Mouse (Mus musculus) ES-E14 (cell line): Measurements from ENCODE around the gene Vcp. TPM values are rescaled to one million over a fixed set of nuclear protein-coding genes. Genes with fewer than 3 reads are reported as not detected.

ENCODE experiments used
- DNase-seq: peaks from one replicate; pipeline ENCODE4 v3.0.0-alpha.2; 2013; ENCODE audit warnings: low read depth, low spot score
- H3K27ac ChIP-seq: 2 replicates; pipeline ENCODE4 v1.5.1; 2012; ENCODE audit warnings: low read depth, mild to moderate bottlenecking, low read length, moderate library complexity, mixed read lengths; ENCODE audit not compliant: poor library complexity, insufficient read depth, severe bottlenecking
- H3K36me3 ChIP-seq: 2 replicates; pipeline ENCODE4 v1.6.1; 2012; ENCODE audit warnings: mild to moderate bottlenecking, low read length, moderate library complexity, mixed read lengths; ENCODE audit not compliant: control insufficient read depth, poor library complexity, insufficient read depth, severe bottlenecking
- H3K4me1 ChIP-seq, 2 experiments: fragments of 150-350 bp in 1 of 2; sonication (generic) in 1 of 2; 2 replicates each; pipeline ENCODE4 v1.6.1; 2012; ENCODE audit warnings: low read length in 2 of 2, mild to moderate bottlenecking in 1 of 2, mixed read lengths in 1 of 2; ENCODE audit not compliant: control insufficient read depth in 2 of 2, insufficient read depth in 2 of 2, poor library complexity in 1 of 2
- H3K4me3 ChIP-seq, 2 experiments: fragments of 150-350 bp in 1 of 2; sonication (generic) in 1 of 2; 2 replicates each; pipeline ENCODE4 v1.5.1; 2012; ENCODE audit warnings: low read length in 2 of 2, low read depth in 1 of 2, mild to moderate bottlenecking in 1 of 2, mixed read lengths in 1 of 2; ENCODE audit not compliant: insufficient read depth in 1 of 2, poor library complexity in 1 of 2, severe bottlenecking in 1 of 2
- H3K9ac ChIP-seq: 2 replicates; pipeline ENCODE4 v1.6.1; 2012; ENCODE audit warnings: low read depth, mild to moderate bottlenecking, low read length, mixed read lengths; ENCODE audit not compliant: poor library complexity, insufficient read depth, severe bottlenecking
- H3K9me3 ChIP-seq: fragments of 150-350 bp; sonication (generic); 2 replicates; pipeline ENCODE4 v1.6.1; 2012; ENCODE audit warnings: low read depth, mild to moderate bottlenecking, low read length; ENCODE audit not compliant: control insufficient read depth, insufficient read depth
- CHD2 ChIP-seq: IDR thresholded peaks from 2 replicates; pipeline ENCODE4 v1.6.1; 2014; ENCODE audit warnings: mild to moderate bottlenecking, low read depth, low read length, inconsistent platforms
- HCFC1 ChIP-seq: IDR thresholded peaks from 2 replicates; pipeline ENCODE4 v1.6.1; 2012; ENCODE audit warnings: low read length, inconsistent platforms, borderline replicate concordance; ENCODE audit not compliant: insufficient read depth
- MAFK ChIP-seq: IDR thresholded peaks from 2 replicates; pipeline ENCODE4 v1.6.1; 2014; ENCODE audit warnings: mild to moderate bottlenecking, low read depth, low read length, inconsistent platforms; ENCODE audit not compliant: insufficient read depth
- ZC3H11A ChIP-seq: IDR thresholded peaks from 2 replicates; pipeline ENCODE4 v1.6.1; 2012; ENCODE audit warnings: low read depth, mild to moderate bottlenecking, inconsistent platforms, low read length, borderline replicate concordance
- ZNF384 ChIP-seq: IDR thresholded peaks from 2 replicates; pipeline ENCODE4 v1.6.1; 2012; ENCODE audit warnings: low read depth, low read length, inconsistent platforms
- in situ Hi-C, 2 experiments: fragments of 600-800 bp; cut with MboI; formaldehyde crosslinking; loops; one replicate each; pipeline ENCODE4 v1.15.1; 2025; ENCODE audit warnings: low sequenced_read_pairs in 2 of 2, inconsistent platforms in 1 of 2; ENCODE audit not compliant: unreplicated experiment in 2 of 2
- total RNA-seq: library from RNA; depleted of rRNA; stranded (reverse); fragments of 300-350 nt; gene quantifications from 2 replicates; pipeline ENCODE4 v1.2.3, GENCODE M21; 2012

The Vcp gene
- total RNA-seq, 1 experiment: 267 TPM

- Histone ChIP-seq H3K4me1 (peaks cover 0 to 10% of the 10 kb centered on the region in 2 experiments; a peak in 2 of 4 replicates), H3K9me3 (no peaks in the 10 kb centered on the region), H3K27ac (peak within 1 kb of the TSS; percentile 72), H3K9ac (peak within 1 kb of the TSS; percentile 91), H3K36me3 (0 out of 2 replicates have a peak, but pooled peaks cover 2% of the 10 kb centered on the region), H3K4me3 (peak within 1 kb of the TSS; percentile 89 to 95)
- in situ Hi-C loops: no loop called here
- DNase-seq: peak; percentile 71
- TF ChIP-seq HCFC1 (peak; percentile 84), CHD2 (no peak), ZNF384 (peak; percentile 47; the same call in 1 of the 2 replicates), ZC3H11A (no peak)
These were observed 10.1 kb upstream of the Vcp start, which contains the start of gene Fancg for GRCm38 (mm10) chr4:43010161-43011038. Fancg (minus strand) TSS chr4:43010506.

- Histone ChIP-seq H3K36me3 (peaks cover 4% of the 10 kb centered on the region), H3K9me3 (no peaks in the 10 kb centered on the region), H3K9ac (no peak overlapping the region), H3K4me1 (peaks cover 0 to 8% of the 10 kb centered on the region in 2 experiments; a peak in 2 of 4 replicates), H3K4me3 (no peak overlapping the region), H3K27ac (no peak overlapping the region)
- in situ Hi-C loops: no loop called here
- TF ChIP-seq CHD2: no peak
- TF ChIP-seq ZNF384: peak; percentile 100
- peak; percentile 60; the same call in 1 of the 2 replicates for TF ChIP-seq HCFC1
- peak; percentile 69 for DNase-seq
These were observed 5.5 kb upstream of the Vcp start for GRCm38 (mm10) chr4:43005765-43006164.

DNA sequence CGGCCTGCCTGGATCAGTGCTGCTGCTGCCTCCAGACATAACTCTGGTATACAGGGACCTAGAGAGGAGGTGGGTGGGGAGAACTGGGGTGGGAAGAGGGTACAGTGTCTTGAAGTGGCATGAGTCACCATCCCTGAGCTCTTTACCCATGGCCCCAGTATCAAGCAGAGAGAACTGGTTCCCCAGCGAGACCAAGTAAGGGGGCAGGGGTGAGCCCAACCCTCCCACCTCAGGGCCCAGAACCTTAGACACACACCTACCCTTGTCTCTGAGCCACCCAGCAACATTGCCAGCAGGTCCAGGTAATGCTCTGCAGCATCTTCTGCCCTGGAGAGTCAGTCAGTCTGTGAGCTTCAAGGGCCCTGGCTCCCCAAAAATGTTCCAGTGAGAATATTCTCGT lies 4.6 kb upstream of the Vcp start:
- peaks cover 4% of the 10 kb centered on the region for H3K36me3 ChIP-seq
- DNase-seq: no peak
- no peak overlapping the region for H3K9ac ChIP-seq
- TF ChIP-seq ZNF384 (no peak), HCFC1 (no peak), CHD2 (no peak)
- H3K4me1 ChIP-seq: peaks cover 1 to 8% of the 10 kb centered on the region in 2 experiments; a peak in 2 of 4 replicates
- H3K9me3 ChIP-seq: no peaks in the 10 kb centered on the region
- no peak overlapping the region for H3K4me3 ChIP-seq
- no peak overlapping the region for H3K27ac ChIP-seq
- in situ Hi-C loops: no loop called here

- Histone ChIP-seq H3K9me3 (no peaks in the 10 kb centered on the region), H3K4me1 (peaks cover 7% of the 10 kb centered on the region in 2 experiments; a peak in 3 of 4 replicates), H3K27ac (no peak overlapping the region), H3K4me3 (no peak overlapping the region), H3K9ac (no peak overlapping the region), H3K36me3 (peaks cover 2% of the 10 kb centered on the region)
- no peak for TF ChIP-seq ZC3H11A
- TF ChIP-seq MAFK: no peak
- TF ChIP-seq HCFC1: no peak
- no peak for DNase-seq
- in situ Hi-C loops: no loop called here
These were observed 2.6 kb upstream of the Vcp start for GRCm38 (mm10) chr4:43002756-43003439.
